Mouse (Mus musculus): ENCODE data around the gene Cxcr6.

Cxcr6 gene

GRCm38 (mm10) chr9:123818601-123819000 lies 12.3 kb downstream of the Cxcr6 start:
- DNase-seq (ENCODE audit: low spot score), result no peak

GRCm38 (mm10) chr9:123826631-123827030 lies 20.4 kb downstream of the Cxcr6 start:
- no peak for DNase-seq (ENCODE audit: low spot score)

GRCm38 (mm10) chr9:123828916-123829315 lies 22.6 kb downstream of the Cxcr6 start:
- no peak for DNase-seq (ENCODE audit: low spot score)

GRCm38 (mm10) chr9:123835851-123836250 lies 29.6 kb downstream of the Cxcr6 start:
- no peak for DNase-seq (ENCODE audit: low spot score)

- no peak for DNase-seq (ENCODE audit: low spot score)
Observed at GRCm38 (mm10) chr9:123840243-123840642, 34.0 kb downstream of the Cxcr6 start.

- DNase-seq (ENCODE audit: low spot score), result no peak
Observed at GRCm38 (mm10) chr9:123844468-123844867, 38.2 kb downstream of the Cxcr6 start.

GRCm38 (mm10) chr9:123845120-123845519 lies 38.8 kb downstream of the Cxcr6 start:
- peak; percentile 37 for DNase-seq (ENCODE audit: low spot score)

- DNase-seq (ENCODE audit: low spot score), result no peak
Observed at GRCm38 (mm10) chr9:123846490-123846889, 40.2 kb downstream of the Cxcr6 start.

GRCm38 (mm10) chr9:123849976-123850695 lies 43.9 kb downstream of the Cxcr6 start:
- peak; percentile 27 for DNase-seq (ENCODE audit: low spot score)

GRCm38 (mm10) chr9:123850705-123851061 lies 44.4 kb downstream of the Cxcr6 start:
- peak; percentile 22 for DNase-seq (ENCODE audit: low spot score)

- peak; percentile 72 for DNase-seq (ENCODE audit: low spot score)
Observed at GRCm38 (mm10) chr9:123851062-123851712, 44.9 kb downstream of the Cxcr6 start.

- peak; percentile 95 for DNase-seq (ENCODE audit: low spot score)
Observed at GRCm38 (mm10) chr9:123851713-123852448, 45.6 kb downstream of the Cxcr6 start, which contains the start of gene Fyco1. Gene Fyco1, minus strand, starts transcription at chr9:123851899.

- DNase-seq (ENCODE audit: low spot score), result no peak
Observed at GRCm38 (mm10) chr9:123852449-123853390, 46.4 kb downstream of the Cxcr6 start.

- no peak for DNase-seq (ENCODE audit: low spot score)
Observed at GRCm38 (mm10) chr9:123856836-123857235, 50.6 kb downstream of the Cxcr6 start.
